Mouse (Mus musculus): Measurements from ENCODE around the gene Tspan5. TPM values are rescaled to one million over a fixed set of nuclear protein-coding genes. Genes with fewer than 3 reads are reported as not detected.

Gene Tspan5
- polyA plus RNA-seq, 1 experiment from 2014 or later, result 7.4 TPM

DNA sequence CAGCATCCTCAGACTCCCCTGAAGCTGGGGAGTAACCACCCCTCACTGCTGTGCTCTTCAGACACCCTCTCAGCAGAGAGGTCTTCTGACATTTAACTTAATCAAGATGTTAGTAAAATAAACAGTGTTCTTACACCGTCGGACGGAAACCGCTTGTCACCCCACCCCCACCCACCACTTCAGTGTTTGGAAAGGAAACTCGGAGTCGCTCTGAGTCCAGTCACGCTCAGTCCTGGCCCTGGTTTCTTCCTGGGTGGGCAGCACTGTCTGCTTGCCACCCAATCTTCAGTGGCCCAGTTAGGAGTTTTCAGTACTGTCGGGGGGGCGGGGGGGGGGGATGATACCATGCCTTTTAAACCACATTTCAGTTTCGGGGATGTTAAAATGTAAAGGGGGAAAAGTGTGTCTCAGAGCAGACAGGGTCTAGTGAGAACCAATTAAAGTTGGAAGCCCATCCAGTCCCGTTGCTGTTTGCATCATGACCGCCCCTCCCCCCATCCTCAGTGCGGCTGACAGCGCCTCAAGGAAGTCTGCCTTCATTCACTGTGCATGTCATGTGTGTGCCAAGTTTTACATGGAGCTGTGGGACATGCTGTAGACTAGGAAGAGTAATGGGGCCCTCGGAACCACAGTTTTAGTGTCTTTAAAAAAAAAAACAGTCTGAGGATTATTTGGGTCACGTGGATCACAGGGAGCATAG lies 125.3 kb downstream of the Tspan5 start:
- Histone ChIP-seq H3K36me3 (ENCODE audit: control insufficient read depth, insufficient read depth) (no peaks in the 10 kb centered on the region), H3K4me1 (replicated peaks; ENCODE audit: control insufficient read depth, insufficient read depth, low read length) (no peaks in the 10 kb centered on the region), H3K9me3 (ENCODE audit: control insufficient read depth) (no peaks in the 10 kb centered on the region), H3K27me3 (replicated peaks; ENCODE audit: control insufficient read depth, insufficient read depth, low read length) (no peaks in the 10 kb centered on the region), H3K4me3 (ENCODE audit: low read depth, low read length) (no peak overlapping the region), H3K9ac (ENCODE audit: low read depth, low read length) (no peak overlapping the region), H3K4me2 (replicated peaks; ENCODE audit: low read depth) (no peak overlapping the region), H3K27ac (ENCODE audit: low read depth, low read length) (no peak overlapping the region)
- ATAC-seq, result no peak
- WGBS, result 62% methylated on average over 16 of the region's 16 CpGs
- TF ChIP-seq CTCF (IDR thresholded peaks at IDR 0.05; ENCODE audit: low read depth), result no peak

DNA sequence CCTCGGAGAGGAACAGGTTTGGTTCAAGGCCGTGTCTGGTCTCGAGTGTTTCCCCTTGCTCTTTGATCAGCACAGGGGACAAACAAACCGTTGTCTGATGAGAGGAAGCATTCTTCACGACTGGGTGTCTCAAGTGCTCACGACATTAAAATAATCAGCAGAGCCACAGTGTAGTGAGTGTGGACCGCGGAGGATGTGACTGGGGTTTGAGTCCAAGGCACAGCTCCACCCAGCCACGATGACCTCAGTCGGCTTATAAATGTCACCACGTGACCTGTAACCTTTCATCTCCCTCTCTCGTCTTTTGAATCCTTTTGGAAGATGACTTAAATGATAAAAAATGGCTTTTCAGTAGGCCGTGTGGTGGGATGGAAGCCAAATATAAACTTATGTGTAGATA lies 126.4 kb downstream of the Tspan5 start:
- no peaks in the 10 kb centered on the region for H3K4me1 ChIP-seq (replicated peaks; ENCODE audit: control insufficient read depth, insufficient read depth, low read length)
- H3K27me3 ChIP-seq (replicated peaks; ENCODE audit: control insufficient read depth, insufficient read depth, low read length), result no peaks in the 10 kb centered on the region
- no peak overlapping the region for H3K9ac ChIP-seq (ENCODE audit: low read depth, low read length)
- H3K27ac ChIP-seq (ENCODE audit: low read depth, low read length), result no peak overlapping the region
- WGBS, result 65% methylated on average over 13 of the region's 13 CpGs
- TF ChIP-seq CTCF (IDR thresholded peaks at IDR 0.05; ENCODE audit: low read depth), result no peak
- H3K36me3 ChIP-seq (ENCODE audit: control insufficient read depth, insufficient read depth), result no peaks in the 10 kb centered on the region
- no peaks in the 10 kb centered on the region for H3K9me3 ChIP-seq (ENCODE audit: control insufficient read depth)
- ATAC-seq, result no peak
- no peak overlapping the region for H3K4me3 ChIP-seq (ENCODE audit: low read depth, low read length)
- H3K4me2 ChIP-seq (replicated peaks; ENCODE audit: low read depth), result no peak overlapping the region

DNA sequence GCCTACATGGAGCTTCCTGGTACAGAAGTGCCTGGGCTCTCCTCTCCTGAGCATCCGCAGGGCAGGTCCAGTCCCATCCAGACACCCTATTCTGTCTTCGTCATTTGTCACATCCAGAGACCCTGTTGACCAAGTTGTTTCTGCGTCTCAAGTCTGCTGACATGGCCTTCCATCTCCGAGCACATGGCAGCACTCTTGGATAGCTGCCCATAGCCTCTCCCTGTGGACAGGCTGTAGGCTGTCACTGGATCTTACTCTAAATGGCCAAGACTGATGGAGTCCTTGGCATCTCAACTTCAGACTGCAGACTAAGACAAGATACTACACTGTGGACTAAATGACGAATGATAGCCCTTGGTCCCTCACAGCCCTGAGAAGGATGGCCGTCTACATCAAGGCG lies 133.3 kb downstream of the Tspan5 start:
- H3K27me3 ChIP-seq (replicated peaks; ENCODE audit: control insufficient read depth, insufficient read depth, low read length), result no peaks in the 10 kb centered on the region
- no peaks in the 10 kb centered on the region for H3K9me3 ChIP-seq (ENCODE audit: control insufficient read depth)
- no peak overlapping the region for H3K9ac ChIP-seq (ENCODE audit: low read depth, low read length)
- TF ChIP-seq CTCF (IDR thresholded peaks at IDR 0.05; ENCODE audit: low read depth), result no peak
- no peak for ATAC-seq
- no peak overlapping the region for H3K4me3 ChIP-seq (ENCODE audit: low read depth, low read length)
- H3K36me3 ChIP-seq (ENCODE audit: control insufficient read depth, insufficient read depth), result no peaks in the 10 kb centered on the region
- WGBS, result 89% methylated on average over 7 of the region's 7 CpGs
- H3K4me1 ChIP-seq (replicated peaks; ENCODE audit: control insufficient read depth, insufficient read depth, low read length), result no peaks in the 10 kb centered on the region
- no peak overlapping the region for H3K27ac ChIP-seq (ENCODE audit: low read depth, low read length)
- no peak overlapping the region for H3K4me2 ChIP-seq (replicated peaks; ENCODE audit: low read depth)

DNA sequence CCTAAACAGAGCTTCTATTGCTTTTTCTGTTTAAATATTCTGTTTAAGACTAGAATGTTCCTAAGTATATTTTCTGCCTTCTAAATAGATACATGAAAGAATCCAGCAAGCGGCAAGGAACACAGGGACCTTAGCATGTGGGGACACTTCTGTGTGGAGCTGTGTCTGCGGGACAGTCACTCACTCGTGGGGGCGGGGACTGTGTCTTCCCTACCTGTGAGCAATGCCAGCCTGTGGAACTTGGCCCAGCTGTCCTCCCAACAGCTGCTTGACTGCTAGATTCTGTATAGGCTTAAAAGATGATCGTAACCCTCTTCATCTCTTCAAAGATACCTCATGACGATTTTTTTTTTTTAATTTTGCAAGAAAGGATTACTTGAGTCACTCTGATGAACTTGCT lies 133.9 kb downstream of the Tspan5 start:
- no peak overlapping the region for H3K4me2 ChIP-seq (replicated peaks; ENCODE audit: low read depth)
- no peaks in the 10 kb centered on the region for H3K27me3 ChIP-seq (replicated peaks; ENCODE audit: control insufficient read depth, insufficient read depth, low read length)
- no peaks in the 10 kb centered on the region for H3K36me3 ChIP-seq (ENCODE audit: control insufficient read depth, insufficient read depth)
- H3K4me3 ChIP-seq (ENCODE audit: low read depth, low read length), result no peak overlapping the region
- no peak overlapping the region for H3K27ac ChIP-seq (ENCODE audit: low read depth, low read length)
- WGBS, result 88% methylated on average over 6 of the region's 6 CpGs
- no peak overlapping the region for H3K9ac ChIP-seq (ENCODE audit: low read depth, low read length)
- H3K9me3 ChIP-seq (ENCODE audit: control insufficient read depth), result no peaks in the 10 kb centered on the region
- ATAC-seq, result no peak
- H3K4me1 ChIP-seq (replicated peaks; ENCODE audit: control insufficient read depth, insufficient read depth, low read length), result no peaks in the 10 kb centered on the region
- TF ChIP-seq CTCF (IDR thresholded peaks at IDR 0.05; ENCODE audit: low read depth), result no peak

DNA sequence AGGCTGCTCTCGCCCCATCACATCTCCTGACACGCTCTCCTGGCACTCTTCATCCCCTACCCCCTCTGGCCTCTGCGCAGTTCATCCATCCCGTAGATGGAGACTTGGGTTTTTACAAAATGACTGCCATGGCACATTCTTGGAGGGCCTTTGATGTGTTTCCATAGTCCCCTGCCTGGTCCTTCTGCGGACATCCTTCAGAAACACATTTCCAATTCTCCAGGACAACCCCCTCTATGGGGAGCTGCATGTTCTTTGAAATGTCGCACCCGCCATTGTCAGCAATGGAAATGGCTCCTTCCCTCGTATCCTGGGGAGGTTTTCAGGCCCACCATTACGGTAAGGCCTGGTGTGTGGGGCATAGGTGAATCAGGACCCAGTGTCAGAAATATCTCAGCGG lies 134.4 kb downstream of the Tspan5 start:
- Histone ChIP-seq H3K9ac (ENCODE audit: low read depth, low read length) (no peak overlapping the region), H3K27me3 (replicated peaks; ENCODE audit: control insufficient read depth, insufficient read depth, low read length) (no peaks in the 10 kb centered on the region), H3K36me3 (ENCODE audit: control insufficient read depth, insufficient read depth) (no peaks in the 10 kb centered on the region), H3K4me2 (replicated peaks; ENCODE audit: low read depth) (0 out of 2 replicates have a peak overlapping the region, but pooled peaks have one; percentile 24), H3K9me3 (ENCODE audit: control insufficient read depth) (no peaks in the 10 kb centered on the region), H3K4me3 (ENCODE audit: low read depth, low read length) (no peak overlapping the region), H3K4me1 (replicated peaks; ENCODE audit: control insufficient read depth, insufficient read depth, low read length) (no peaks in the 10 kb centered on the region), H3K27ac (ENCODE audit: low read depth, low read length) (no peak overlapping the region)
- WGBS, result 80% methylated on average over 10 of the region's 10 CpGs
- no peak for TF ChIP-seq CTCF (IDR thresholded peaks at IDR 0.05; ENCODE audit: low read depth)
- no peak for ATAC-seq

DNA sequence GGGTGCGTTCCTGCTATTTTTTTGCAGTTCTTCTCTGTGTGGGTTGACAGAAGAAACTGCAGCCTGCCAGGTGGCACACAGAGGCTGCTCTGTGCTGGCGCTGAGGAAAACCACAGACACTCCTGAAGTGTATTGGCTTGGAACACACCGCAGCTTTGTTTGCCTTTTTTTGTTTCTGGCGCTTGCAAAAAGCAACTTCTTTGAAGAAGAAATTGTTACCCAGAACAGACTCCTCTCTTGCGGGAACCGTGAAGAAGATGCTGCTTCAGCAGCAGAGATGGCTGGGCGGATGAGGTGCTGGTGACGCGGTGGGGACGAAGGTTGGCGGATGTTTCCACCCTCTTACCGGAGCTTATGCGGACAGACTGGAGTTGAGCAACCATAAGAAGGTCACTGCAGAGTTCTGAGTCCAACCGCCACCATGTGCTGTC lies 135.0 kb downstream of the Tspan5 start:
- no peak overlapping the region for H3K9ac ChIP-seq (ENCODE audit: low read depth, low read length)
- no peaks in the 10 kb centered on the region for H3K9me3 ChIP-seq (ENCODE audit: control insufficient read depth)
- no peaks in the 10 kb centered on the region for H3K4me1 ChIP-seq (replicated peaks; ENCODE audit: control insufficient read depth, insufficient read depth, low read length)
- no peak overlapping the region for H3K27ac ChIP-seq (ENCODE audit: low read depth, low read length)
- no peaks in the 10 kb centered on the region for H3K27me3 ChIP-seq (replicated peaks; ENCODE audit: control insufficient read depth, insufficient read depth, low read length)
- peak overlapping the region; percentile 24; the same call in 1 of the 2 replicates for H3K4me2 ChIP-seq (replicated peaks; ENCODE audit: low read depth)
- no peak for TF ChIP-seq CTCF (IDR thresholded peaks at IDR 0.05; ENCODE audit: low read depth)
- ATAC-seq, result no peak
- 72% methylated on average over 14 of the region's 14 CpGs for WGBS
- no peak overlapping the region for H3K4me3 ChIP-seq (ENCODE audit: low read depth, low read length)
- H3K36me3 ChIP-seq (ENCODE audit: control insufficient read depth, insufficient read depth), result no peaks in the 10 kb centered on the region

All from intestine, postnatal 0 days (tissue).